Mouse (Mus musculus) kidney, adult 10 weeks (tissue): ENCODE measurements around the gene Chic1. TPM values are rescaled to one million over a fixed set of nuclear protein-coding genes. Genes with fewer than 3 reads are reported as not detected.

Source experiments
- polyA plus RNA-seq: library from polyadenylated mRNA; stranded (reverse); fragments of 350-450 nt; fragmentation: Illumina TruSeq; extraction: RNeasy Lipid Tissue Mini Kit (QIAGEN cat#74804); gene quantifications from one replicate; pipeline ENCODE4 v1.2.3, GENCODE M21; 2014; ENCODE audit warnings: low read depth, low replicate concordance

The Chic1 gene
- 27.2 TPM for polyA plus RNA-seq

GRCm38 (mm10) chrX:103356287-103356686 lies at the start of gene Chic1:
Gene Chic1, plus strand, starts transcription at chrX:103356476.

GRCm38 (mm10) chrX:103321146-103321545 lies 35.1 kb upstream of the Chic1 start, which contains the start of gene Cdx4:
Gene Cdx4, plus strand, starts transcription at chrX:103321398.

GRCm38 (mm10) chrX:103414167-103414566 lies 57.9 kb downstream of the Chic1 start, which contains the start of gene Tsx:
Gene Tsx, plus strand, starts transcription at chrX:103414467.

GRCm38 (mm10) chrX:103421710-103422109 lies 65.4 kb downstream of the Chic1 start, which contains the start of gene Gm26992:
Gene Gm26992, plus strand, starts transcription at chrX:103422010.

Other genes with a start within 250 kb of the Chic1 start
- gene Nap1l2, start 169.8 kb upstream of the Chic1 start, polyA plus RNA-seq: 0.24 TPM
- 2.3 TPM for gene Cdx4, start 35.1 kb upstream of the Chic1 start, polyA plus RNA-seq
- not detected for gene Tsx, start 58.0 kb downstream of the Chic1 start, polyA plus RNA-seq
- not detected for gene Gm26992, start 65.5 kb downstream of the Chic1 start, polyA plus RNA-seq